9 mouse cellular contexts compared by ENCODE assay signal in genomic region chr14:118768354-118768713, GRCm38 (mm10). TPM values are rescaled to one million over a fixed set of nuclear protein-coding genes. Genes with fewer than 3 reads are reported as not detected.
A peak's percentile ranks its signal among the peaks of the same experiment; 100 is the strongest.
DNase-seq lines count a peak whose midpoint lies in the region; ATAC-seq and TF ChIP-seq lines count a peak whose summit lies in the region.
"Had no signal": no experiment of that assay in that cellular context is flagged by ENCODE, and none has a peak within 500 bp of the region (broad histone marks: within the 10 kb centered on the region; RNA-seq: fewer than 3 reads in every experiment).

No protein-coding gene starts in this region.

- no peaks in the 10 kb centered on the region for H3K79me2 ChIP-seq in MEL (ENCODE audit: control insufficient read depth, insufficient read depth, low read length, poor library complexity)

- H3K36me3 ChIP-seq in kidney, postnatal 0 days (ENCODE audit: insufficient read depth, low read length): no peaks in the 10 kb centered on the region
- no peaks in the 10 kb centered on the region for H3K36me3 ChIP-seq in kidney, embryonic 15.5 days
- H3K36me3 ChIP-seq in MEL (ENCODE audit: control insufficient read depth in 1 of 2, insufficient read depth in 2 of 2, low read length in 2 of 2): no peaks in the 10 kb centered on the region
- no peaks in the 10 kb centered on the region for H3K36me3 ChIP-seq in erythroblast, embryonic 14.5 days (ENCODE audit: control insufficient read depth)
- no peaks in the 10 kb centered on the region for H3K36me3 ChIP-seq in liver, embryonic 15.5 days (replicated peaks)
- H3K36me3 ChIP-seq: limb, embryonic 15.5 days had no signal

- ATAC-seq in kidney, postnatal 0 days (replicated peaks; ENCODE audit: low FRiP score, low read depth): no peak
- no peak; the same call in 1 of the 2 replicates for ATAC-seq in kidney, embryonic 15.5 days (replicated peaks; ENCODE audit: low FRiP score)
- ATAC-seq in liver, embryonic 15.5 days (ENCODE audit: insufficient read depth): peak; percentile 71

- no peak for TF ChIP-seq POLR2A in MEL (IDR thresholded peaks at IDR 0.05; ENCODE audit: control insufficient read depth in 1 of 2, insufficient read depth in 1 of 2, low read depth in 1 of 2, low read length in 2 of 2, poor library complexity in 1 of 2)

- DNase-seq in kidney, postnatal 0 days (ENCODE audit: low spot score): no peak
- DNase-seq in MEL (ENCODE audit: low read depth, low spot score): no peak
- no peak for DNase-seq in B cell, adult 2 months
- no peak for DNase-seq in layer of hippocampus, postnatal 36 days
- no peak for DNase-seq in left cerebral cortex, adult 2 months (ENCODE audit: extremely low spot score in 1 of 2, low spot score in 2 of 2)

- no peak overlapping the region for H3K9ac ChIP-seq in kidney, postnatal 0 days (ENCODE audit: low read depth, low read length)
- H3K9ac ChIP-seq in kidney, embryonic 15.5 days: no peak overlapping the region
- H3K9ac ChIP-seq in MEL (ENCODE audit: control insufficient read depth, low read depth, low read length, poor library complexity, severe bottlenecking): peak overlapping the region; percentile 34; the same call in 1 of the 2 replicates
- no peak overlapping the region for H3K9ac ChIP-seq in liver, embryonic 15.5 days
- H3K9ac ChIP-seq: limb, embryonic 15.5 days had no signal

- intact Hi-C loops in left cerebral cortex, adult 2 months (cut with DNase I): loop anchor here (1.0 to 10.0 kb wide), 4 partner anchors 48 to 554 kb away; partner anchors contain the start of gene Abcc4

- no peak overlapping the region for H3K27ac ChIP-seq in kidney, postnatal 0 days
- H3K27ac ChIP-seq in kidney, embryonic 15.5 days: no peak overlapping the region
- H3K27ac ChIP-seq in MEL (ENCODE audit: control insufficient read depth, low read depth, low read length): no peak overlapping the region
- no peak overlapping the region for H3K27ac ChIP-seq in liver, embryonic 15.5 days (replicated peaks)
- H3K27ac ChIP-seq in left cerebral cortex, adult 2 months: no peak overlapping the region
- H3K27ac ChIP-seq: limb, embryonic 15.5 days had no signal

- H3K9me3 ChIP-seq in kidney, postnatal 0 days (replicated peaks; ENCODE audit: low read length): no peaks in the 10 kb centered on the region
- no peaks in the 10 kb centered on the region for H3K9me3 ChIP-seq in kidney, embryonic 15.5 days (replicated peaks)
- no peaks in the 10 kb centered on the region for H3K9me3 ChIP-seq in MEL (replicated peaks; ENCODE audit: insufficient read depth, low read length)
- H3K9me3 ChIP-seq in erythroblast, embryonic 14.5 days (ENCODE audit: control insufficient read depth, low read length): no peaks in the 10 kb centered on the region
- H3K9me3 ChIP-seq in liver, embryonic 15.5 days (replicated peaks): no peaks in the 10 kb centered on the region
- H3K9me3 ChIP-seq: limb, embryonic 15.5 days had no signal

- no peak overlapping the region for H3K4me3 ChIP-seq in kidney, postnatal 0 days (replicated peaks; ENCODE audit: low read depth, low read length)
- no peak overlapping the region for H3K4me3 ChIP-seq in kidney, embryonic 15.5 days (replicated peaks)
- peak overlapping the region in 1 of 2 experiments; percentile 41; a peak in 2 of 4 replicates for H3K4me3 ChIP-seq in MEL (ENCODE audit: control insufficient read depth in 1 of 2, insufficient read depth in 1 of 2, low read depth in 2 of 2, low read length in 2 of 2)
- peak overlapping the region; percentile 25 for H3K4me3 ChIP-seq in erythroblast, embryonic 14.5 days (replicated peaks)
- H3K4me3 ChIP-seq in liver, embryonic 15.5 days (replicated peaks): no peak overlapping the region
- no peak overlapping the region for H3K4me3 ChIP-seq in left cerebral cortex, adult 2 months
- H3K4me3 ChIP-seq: limb, embryonic 15.5 days had no signal

- TF ChIP-seq CTCF in kidney, postnatal 0 days (IDR thresholded peaks at IDR 0.05; ENCODE audit: low read depth): no peak
- TF ChIP-seq CTCF in MEL (IDR thresholded peaks at IDR 0.05 in 2 of 3, conservative IDR thresholded peaks at IDR 0.05 in 1 of 3; ENCODE audit: control insufficient read depth in 1 of 3, insufficient read depth in 1 of 3, low read depth in 2 of 3, low read length in 3 of 3, poor library complexity in 1 of 3, severe bottlenecking in 1 of 3): no peak
- no peak for TF ChIP-seq CTCF in left cerebral cortex, adult 2 months (IDR thresholded peaks at IDR 0.05)

- no peaks in the 10 kb centered on the region for H3K27me3 ChIP-seq in kidney, postnatal 0 days (ENCODE audit: insufficient read depth, low read length)
- peaks cover 4% of the 10 kb centered on the region; the same call in 1 of the 2 replicates for H3K27me3 ChIP-seq in kidney, embryonic 15.5 days
- no peaks in the 10 kb centered on the region for H3K27me3 ChIP-seq in MEL (ENCODE audit: control insufficient read depth in 1 of 2, insufficient read depth in 2 of 2, low read length in 2 of 2)
- H3K27me3 ChIP-seq in erythroblast, embryonic 14.5 days (ENCODE audit: control insufficient read depth): no peaks in the 10 kb centered on the region; the same call in 1 of the 2 replicates
- H3K27me3 ChIP-seq in liver, embryonic 15.5 days: no peaks in the 10 kb centered on the region

- peak overlapping the region; percentile 27; the same call in 1 of the 2 replicates for H3K4me2 ChIP-seq in kidney, postnatal 0 days (ENCODE audit: low read length)
- H3K4me2 ChIP-seq in kidney, embryonic 15.5 days: no peak overlapping the region
- H3K4me2 ChIP-seq in liver, embryonic 15.5 days: peak overlapping the region; percentile 32
- H3K4me2 ChIP-seq: limb, embryonic 15.5 days had no signal

- no peak for TF ChIP-seq EP300 in MEL (IDR thresholded peaks at IDR 0.05; ENCODE audit: low read depth in 1 of 2, low read length in 2 of 2)

- 37% methylated on average over 17 of the region's 17 CpGs for WGBS in kidney, postnatal 0 days
- WGBS in kidney, embryonic 15.5 days: 49% methylated on average over 17 of the region's 17 CpGs
- WGBS in liver, embryonic 15.5 days (ENCODE audit: insufficient replicate concordance): 32% methylated on average over 17 of the region's 17 CpGs

- TF ChIP-seq RAD21 in MEL (IDR thresholded peaks at IDR 0.05; ENCODE audit: low read depth, low read length): no peak

- no peaks in the 10 kb centered on the region for H3K4me1 ChIP-seq in kidney, postnatal 0 days (replicated peaks; ENCODE audit: insufficient read depth, low read length)
- H3K4me1 ChIP-seq in kidney, embryonic 15.5 days: 0 out of 2 replicates have a peak, but pooled peaks cover 2% of the 10 kb centered on the region
- peaks cover 0 to 4% of the 10 kb centered on the region in 2 experiments; a peak in 2 of 4 replicates for H3K4me1 ChIP-seq in MEL (ENCODE audit: control insufficient read depth in 1 of 2, insufficient read depth in 2 of 2, low read length in 2 of 2)
- H3K4me1 ChIP-seq in erythroblast, embryonic 14.5 days (ENCODE audit: control insufficient read depth): peaks cover 29% of the 10 kb centered on the region
- peaks cover 25% of the 10 kb centered on the region for H3K4me1 ChIP-seq in liver, embryonic 15.5 days (replicated peaks)
- H3K4me1 ChIP-seq: limb, embryonic 15.5 days had no signal

TF ChIP-seq in MEL, 35 proteins besides CTCF, POLR2A, EP300 and RAD21:
- TF ChIP-seq ZMIZ1 (IDR thresholded peaks at IDR 0.05; ENCODE audit: low read depth, low read length) (no peak), GATA1 (IDR thresholded peaks at IDR 0.05; ENCODE audit: low read depth, low read length) (peak; percentile 39; the same call in 1 of the 2 replicates)
TF ChIP-seq in MEL: peak in this region for 1.

RNA-seq across cellular contexts. Expression of gene Cldn10, which starts 19.4 kb away (rescaled TPM):
- polyA plus RNA-seq in kidney, postnatal 0 days (2015; fragmentation: Nextera tagmentation; extraction: Ambion mirVana): 199 and 211 TPM in 2 replicates
- polyA plus RNA-seq in kidney, embryonic 15.5 days (2015; fragmentation: Nextera tagmentation; extraction: Ambion mirVana): 22.8 and 25.3 TPM in 2 replicates
- total RNA-seq in MEL (2012; rRNA removed): not detected in 2 replicates
- under 1 TPM in 1 of 2 experiments, not detected in 1; 0.17 TPM for polyA plus RNA-seq in MEL (2012; ENCODE audit: insufficient read depth in 1 of 2, insufficient read length in 2 of 2, low read depth in 1 of 2, low replicate concordance in 2 of 2, missing spikeins in 1 of 2)
- polyA plus RNA-seq in erythroblast, embryonic 14.5 days (2012): not detected in 2 replicates
- polyA plus RNA-seq in liver, embryonic 15.5 days (2015; fragmentation: Nextera tagmentation; extraction: Ambion mirVana): 0.30 and 0.99 TPM in 2 replicates
- total RNA-seq in layer of hippocampus, postnatal 36 days (2021): 10 to 100 TPM; 31.9 to 33.7 TPM
- total RNA-seq in left cerebral cortex, adult 2 months (2021): 10 to 100 TPM; 25.8 to 25.9 TPM

Comparison
In these comparisons a context has a peak if more than half of its experiments do, and no peak if none do; other contexts are left out.
1. RNA of gene Cldn10, which starts 19.4 kb away (polyA plus RNA-seq): 199 to 211 TPM in kidney, postnatal 0 days and 22.8 to 25.3 TPM in kidney, embryonic 15.5 days; 0.30 to 0.99 TPM in liver, embryonic 15.5 days, 0.17 TPM in MEL and not detected in erythroblast, embryonic 14.5 days; every median in the first group is over 10 times any median in the second.